19 mouse cellular contexts compared by ENCODE assay signal in genomic region chr11:57873014-57873413, GRCm38 (mm10). TPM values are rescaled to one million over a fixed set of nuclear protein-coding genes. Genes with fewer than 3 reads are reported as not detected.
"Had no signal": no experiment of that assay in that cellular context is flagged by ENCODE, and none has a peak within 500 bp of the region (broad histone marks: within the 10 kb centered on the region; RNA-seq: fewer than 3 reads in every experiment).

No protein-coding gene starts in this region.

- H3K27me3 ChIP-seq: midbrain, embryonic 13.5 days had no signal

- H3K4me2 ChIP-seq: limb, embryonic 12.5 days; midbrain, embryonic 13.5 days had no signal

- DNase-seq: kidney, adult 8-10 months; kidney, postnatal 36 days; layer of hippocampus, adult 9-11 months; layer of hippocampus, postnatal 36 days; liver; lung, adult 2 months; lung, postnatal 10 days; thymus, postnatal 4 days had no signal

- ATAC-seq: midbrain, embryonic 13.5 days had no signal

- H3K4me1 ChIP-seq: limb, embryonic 12.5 days; midbrain, embryonic 13.5 days had no signal

- H3K36me3 ChIP-seq: limb, embryonic 12.5 days; midbrain, embryonic 13.5 days had no signal

- H3K9ac ChIP-seq: limb, embryonic 12.5 days; liver, embryonic 14.5 days; midbrain, embryonic 13.5 days had no signal

- H3K4me3 ChIP-seq: limb, embryonic 12.5 days; midbrain, embryonic 13.5 days; myocyte had no signal

- H3K9me3 ChIP-seq: limb, embryonic 12.5 days; midbrain, embryonic 13.5 days had no signal

- H3K27ac ChIP-seq: kidney, postnatal 0 days; limb, embryonic 12.5 days; liver, embryonic 14.5 days; macrophage; midbrain, embryonic 13.5 days had no signal

RNA-seq across cellular contexts. Expression of gene Hand1, which starts 40.4 kb away (rescaled TPM):
- total RNA-seq: layer of hippocampus, adult 18-20 months; layer of hippocampus, postnatal 36 days; left cerebral cortex, adult 8-10 months; left cerebral cortex, postnatal 36 days; megakaryocyte-erythroid progenitor cell, adult 5-6 weeks; neutrophil, adult 5-6 weeks had no signal
- polyA plus RNA-seq: lung, adult 2 months; macrophage; midbrain, embryonic 13.5 days; myocyte had no signal
